Mouse (Mus musculus): Measurements from ENCODE around the gene Epo. TPM values are rescaled to one million over a fixed set of nuclear protein-coding genes. Genes with fewer than 3 reads are reported as not detected.

Epo gene
- 0.28 and 2.3 TPM in 2 replicates for polyA plus RNA-seq (2016; fragmentation: Nextera tagmentation; extraction: Ambion mirVana)

- Histone ChIP-seq H3K27me3 (ENCODE audit: insufficient read depth, poor library complexity, severe bottlenecking) (no peaks in the 10 kb centered on the region), H3K4me1 (peaks cover 40% of the 10 kb centered on the region), H3K4me3 (peak within 1 kb of the TSS; percentile 88), H3K27ac (peak within 1 kb of the TSS; percentile 95), H3K9me3 (no peaks in the 10 kb centered on the region), H3K36me3 (peaks cover 19% of the 10 kb centered on the region)
- under 1% methylated on average over 40 of the region's 40 CpGs for WGBS
- peak; percentile 98 for DNase-seq (ENCODE audit: low spot score)
These were observed at the start of gene Epo, which contains the start of gene Gnb2 for GRCm38 (mm10) chr5:137533117-137533827. Epo (minus strand) TSS chr5:137533242. Gnb2 (minus strand) TSS chr5:137533510.

GRCm38 (mm10) chr5:137582702-137583101, 49.7 kb upstream of the Epo start:
- Histone ChIP-seq H3K4me3 (peak overlapping the region; percentile 50; the same call in 1 of the 2 replicates), H3K27ac (no peak overlapping the region), H3K4me1 (peaks cover 16% of the 10 kb centered on the region), H3K9me3 (no peaks in the 10 kb centered on the region), H3K36me3 (no peaks in the 10 kb centered on the region), H3K27me3 (ENCODE audit: insufficient read depth, poor library complexity, severe bottlenecking) (peaks cover 32% of the 10 kb centered on the region)
- no peak for DNase-seq (ENCODE audit: low spot score)
- WGBS, result 26% methylated on average over 8 of the region's 8 CpGs

GRCm38 (mm10) chr5:137580246-137580645, 47.2 kb upstream of the Epo start:
- H3K27me3 ChIP-seq (ENCODE audit: insufficient read depth, poor library complexity, severe bottlenecking), result peaks cover 41% of the 10 kb centered on the region
- 76% methylated on average over 6 of the region's 6 CpGs for WGBS

GRCm38 (mm10) chr5:137574470-137574901, 41.4 kb upstream of the Epo start:
- H3K27me3 ChIP-seq (ENCODE audit: insufficient read depth, poor library complexity, severe bottlenecking), result peaks cover 46% of the 10 kb centered on the region
- no peak for DNase-seq (ENCODE audit: low spot score)
- H3K4me1 ChIP-seq, result peaks cover 13% of the 10 kb centered on the region
- H3K27ac ChIP-seq, result peak overlapping the region; percentile 42
- H3K4me3 ChIP-seq, result peak overlapping the region; percentile 52
- H3K9me3 ChIP-seq, result no peaks in the 10 kb centered on the region
- no peaks in the 10 kb centered on the region for H3K36me3 ChIP-seq
- 3% methylated on average over 27 of the region's 27 CpGs for WGBS

More at GRCm38 (mm10) chr5:137580246-137580645, 47.2 kb upstream of the Epo start:
- no peak overlapping the region for H3K27ac ChIP-seq
- DNase-seq (ENCODE audit: low spot score), result no peak
- H3K4me3 ChIP-seq, result no peak overlapping the region
- H3K9me3 ChIP-seq, result no peaks in the 10 kb centered on the region
- H3K4me1 ChIP-seq, result peaks cover 16% of the 10 kb centered on the region
- H3K36me3 ChIP-seq, result no peaks in the 10 kb centered on the region

- Histone ChIP-seq H3K27me3 (ENCODE audit: insufficient read depth, poor library complexity, severe bottlenecking) (peaks cover 53% of the 10 kb centered on the region), H3K27ac (peak overlapping the region; percentile 54; the same call in 1 of the 2 replicates), H3K9me3 (no peaks in the 10 kb centered on the region), H3K36me3 (no peaks in the 10 kb centered on the region), H3K4me3 (0 out of 2 replicates have a peak overlapping the region, but pooled peaks have one; percentile 27), H3K4me1 (peaks cover 17% of the 10 kb centered on the region)
- peak; percentile 89 for DNase-seq (ENCODE audit: low spot score)
- 72% methylated on average over 17 of the region's 17 CpGs for WGBS
These were observed 37.9 kb upstream of the Epo start for GRCm38 (mm10) chr5:137570691-137571586.

GRCm38 (mm10) chr5:137570181-137570580, 37.1 kb upstream of the Epo start:
- Histone ChIP-seq H3K4me1 (peaks cover 17% of the 10 kb centered on the region), H3K27ac (peak overlapping the region; percentile 53; the same call in 1 of the 2 replicates), H3K9me3 (no peaks in the 10 kb centered on the region), H3K27me3 (ENCODE audit: insufficient read depth, poor library complexity, severe bottlenecking) (peaks cover 55% of the 10 kb centered on the region), H3K4me3 (peak overlapping the region; percentile 27; the same call in 1 of the 2 replicates), H3K36me3 (no peaks in the 10 kb centered on the region)
- DNase-seq (ENCODE audit: low spot score), result peak; percentile 69
- WGBS, result 40% methylated on average over 7 of the region's 7 CpGs

- Histone ChIP-seq H3K36me3 (no peaks in the 10 kb centered on the region), H3K27ac (peak within 1 kb of the TSS; percentile 54), H3K4me3 (peak within 1 kb of the TSS; percentile 27; the same call in 1 of the 2 replicates), H3K4me1 (peaks cover 14% of the 10 kb centered on the region), H3K9me3 (no peaks in the 10 kb centered on the region), H3K27me3 (ENCODE audit: insufficient read depth, poor library complexity, severe bottlenecking) (peaks cover 50% of the 10 kb centered on the region)
- WGBS, result 26% methylated on average over 9 of the region's 9 CpGs
- peak; percentile 93 for DNase-seq (ENCODE audit: low spot score)
These were observed 36.6 kb upstream of the Epo start, which contains the start of gene Tfr2 for GRCm38 (mm10) chr5:137569665-137570064. Tfr2 (plus strand) TSS chr5:137569840.

GRCm38 (mm10) chr5:137569031-137569430, 36.0 kb upstream of the Epo start:
- DNase-seq (ENCODE audit: low spot score), result peak; percentile 52
- peaks cover 43% of the 10 kb centered on the region; the same call in 1 of the 2 replicates for H3K27me3 ChIP-seq (ENCODE audit: insufficient read depth, poor library complexity, severe bottlenecking)
- no peaks in the 10 kb centered on the region for H3K36me3 ChIP-seq
- 68% methylated on average over 12 of the region's 12 CpGs for WGBS
- no peaks in the 10 kb centered on the region for H3K9me3 ChIP-seq
- peaks cover 8% of the 10 kb centered on the region; the same call in 1 of the 2 replicates for H3K4me1 ChIP-seq
- H3K4me3 ChIP-seq, result no peak overlapping the region
- H3K27ac ChIP-seq, result no peak overlapping the region

- WGBS, result 80% methylated on average over 8 of the region's 8 CpGs
- Histone ChIP-seq H3K9me3 (no peaks in the 10 kb centered on the region), H3K27me3 (ENCODE audit: insufficient read depth, poor library complexity, severe bottlenecking) (peaks cover 37% of the 10 kb centered on the region; the same call in 1 of the 2 replicates), H3K4me1 (peaks cover 8% of the 10 kb centered on the region; the same call in 1 of the 2 replicates), H3K36me3 (no peaks in the 10 kb centered on the region), H3K4me3 (no peak overlapping the region), H3K27ac (no peak overlapping the region)
- peak; percentile 69 for DNase-seq (ENCODE audit: low spot score)
These were observed 35.3 kb upstream of the Epo start for GRCm38 (mm10) chr5:137568223-137568798.

- peak; percentile 38 for DNase-seq (ENCODE audit: low spot score)
- 89% methylated on average over 5 of the region's 5 CpGs for WGBS
- no peaks in the 10 kb centered on the region for H3K9me3 ChIP-seq
- H3K27me3 ChIP-seq (ENCODE audit: insufficient read depth, poor library complexity, severe bottlenecking), result peaks cover 26% of the 10 kb centered on the region; the same call in 1 of the 2 replicates
- H3K4me3 ChIP-seq, result no peak overlapping the region
- H3K27ac ChIP-seq, result no peak overlapping the region
- peaks cover 8% of the 10 kb centered on the region; the same call in 1 of the 2 replicates for H3K4me1 ChIP-seq
- no peaks in the 10 kb centered on the region for H3K36me3 ChIP-seq
These were observed 33.4 kb upstream of the Epo start for GRCm38 (mm10) chr5:137566416-137566815.

GRCm38 (mm10) chr5:137565744-137566143, 32.7 kb upstream of the Epo start:
- Histone ChIP-seq H3K9me3 (no peaks in the 10 kb centered on the region), H3K4me3 (no peak overlapping the region), H3K4me1 (peaks cover 8% of the 10 kb centered on the region; the same call in 1 of the 2 replicates), H3K36me3 (no peaks in the 10 kb centered on the region), H3K27me3 (ENCODE audit: insufficient read depth, poor library complexity, severe bottlenecking) (peaks cover 22% of the 10 kb centered on the region; the same call in 1 of the 2 replicates), H3K27ac (no peak overlapping the region)
- peak; percentile 65 for DNase-seq (ENCODE audit: low spot score)
- 67% methylated on average over 6 of the region's 6 CpGs for WGBS

- Histone ChIP-seq H3K4me1 (no peaks in the 10 kb centered on the region), H3K27ac (no peak overlapping the region), H3K9me3 (no peaks in the 10 kb centered on the region), H3K36me3 (no peaks in the 10 kb centered on the region), H3K4me3 (no peak overlapping the region), H3K27me3 (ENCODE audit: insufficient read depth, poor library complexity, severe bottlenecking) (peaks cover 18% of the 10 kb centered on the region; the same call in 1 of the 2 replicates)
- DNase-seq (ENCODE audit: low spot score), result no peak
- 54% methylated on average over 10 of the region's 10 CpGs for WGBS
These were observed 29.9 kb upstream of the Epo start for GRCm38 (mm10) chr5:137562965-137563364.
